Mouse (Mus musculus) heart, adult 2 months (tissue): ENCODE measurements at regions not wholly inside any gene's neighbourhood (a gene's known extent, or its start where the extent isn't known, plus 50 kb on each side); places are given as distances from the start of the nearest gene placed in this dataset.

Experiments
- DNase-seq, 2 experiments: peaks; one replicate each; pipeline ENCODE4 v3.0.0; 2021
- H3K27ac ChIP-seq: fragments of 200-600 bp; 2 replicates; pipeline ENCODE4 v1.8.1; 2022
- H3K27me3 ChIP-seq: fragments of 200-500 bp; 2 replicates; pipeline ENCODE4 v1.6.1; 2012; ENCODE audit warnings: mild to moderate bottlenecking, low read length, inconsistent platforms, mixed read lengths; ENCODE audit not compliant: control insufficient read depth, insufficient read depth
- H3K36me3 ChIP-seq: fragments of 200-500 bp; 2 replicates; pipeline ENCODE4 v1.6.1; 2012; ENCODE audit warnings: low read length, inconsistent platforms; ENCODE audit not compliant: control insufficient read depth, insufficient read depth
- H3K4me1 ChIP-seq: fragments of 200-500 bp; 2 replicates; pipeline ENCODE4 v1.6.1; 2011; ENCODE audit warnings: low read length; ENCODE audit not compliant: control insufficient read depth, insufficient read depth
- H3K4me3 ChIP-seq: fragments of 200-600 bp; 2 replicates; pipeline ENCODE4 v1.8.1; 2022
- H3K79me2 ChIP-seq: fragments of 200-500 bp; replicated peaks from 2 replicates; pipeline ENCODE4 v1.6.1; 2012; ENCODE audit warnings: mild to moderate bottlenecking, inconsistent platforms, low read length, moderate library complexity, mixed read lengths; ENCODE audit not compliant: control insufficient read depth, insufficient read depth
- H3K9ac ChIP-seq: fragments of 200-500 bp; 2 replicates; pipeline ENCODE4 v1.6.1; 2012; ENCODE audit warnings: low read depth, mild to moderate bottlenecking, control low read depth, inconsistent platforms, low read length, mixed read lengths
- CTCF ChIP-seq: fragments of 200-600 bp; IDR thresholded peaks from 2 replicates; pipeline ENCODE4 v1.8.1; 2022; ENCODE audit warnings: antibody characterized with exemption, mild to moderate bottlenecking, moderate library complexity
- EP300 ChIP-seq: fragments of 200-500 bp; IDR thresholded peaks from 2 replicates; pipeline ENCODE4 v1.6.1; 2011; ENCODE audit warnings: low read depth, low read length, control low read depth; ENCODE audit not compliant: insufficient read depth
- POLR2A ChIP-seq: fragments of 200-500 bp; IDR thresholded peaks from 2 replicates; pipeline ENCODE4 v1.6.1; 2011; ENCODE audit warnings: mild to moderate bottlenecking, low read depth, low read length, control low read depth; ENCODE audit not compliant: insufficient read depth
- WGBS: fragments of 180-500 bp; shearing (Covaris S2); methylation state at CpG from one replicate; pipeline ENCODE4 v1.1.7; 2018; 5-methylcytosine and 5-hydroxymethylcytosine counted together
- intact Hi-C: fragments of 180-260 bp; cut with DNase I; formaldehyde crosslinking; loops from one replicate; pipeline ENCODE4 v1.15.1; 2025

GRCm38 (mm10) chr4:10812931-10813330, 61.4 kb upstream of the 2610301B20Rik start:
- Histone ChIP-seq H3K36me3 (no peaks in the 10 kb centered on the region), H3K9ac (no peak overlapping the region), H3K79me2 (no peaks in the 10 kb centered on the region), H3K27me3 (no peaks in the 10 kb centered on the region), H3K4me3 (no peak overlapping the region), H3K4me1 (no peaks in the 10 kb centered on the region), H3K27ac (no peak overlapping the region)
- no peak for TF ChIP-seq CTCF
- TF ChIP-seq POLR2A, result no peak
- no peak for TF ChIP-seq EP300
- intact Hi-C loops, result no loop called here
- no peak for DNase-seq
- 75% methylated on average over 2 of the region's 2 CpGs for WGBS
